Mouse (Mus musculus) gastrocnemius, postnatal 4 days (tissue): ENCODE measurements at regions not wholly inside any gene's neighbourhood (a gene's known extent, or its start where the extent isn't known, plus 50 kb on each side); places are given as distances from the start of the nearest gene placed in this dataset.

Experiments
- DNase-seq, 2 experiments: peaks; one replicate each; pipeline ENCODE4 v3.0.0; 2021 to 2022; ENCODE audit warnings: low spot score in 2 of 2, mixed read lengths in 2 of 2

DNA sequence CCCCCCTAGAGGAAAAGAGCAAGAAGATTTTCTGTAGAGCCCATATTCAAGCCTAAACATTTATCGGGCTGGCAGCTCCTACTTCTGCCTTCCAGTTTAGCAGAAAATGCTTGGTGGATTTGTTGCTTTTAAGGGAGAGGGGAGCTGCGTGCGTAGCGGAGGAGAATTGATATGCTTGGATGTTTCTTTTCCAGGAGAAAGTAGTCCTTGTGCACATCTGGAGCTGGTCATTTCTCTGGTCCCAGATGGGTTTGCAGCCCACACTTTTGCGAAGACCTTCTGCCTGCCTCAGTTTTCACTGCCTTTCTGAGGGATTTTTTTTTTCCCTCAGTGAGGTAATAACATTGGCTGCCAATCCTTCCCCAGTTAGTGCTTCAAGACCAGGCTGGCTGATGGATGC lies 203.6 kb downstream of the Kcnrg start:
- no peak for DNase-seq

GRCm38 (mm10) chr14:61817711-61818110 lies 210.5 kb downstream of the Kcnrg start:
- no peak for DNase-seq

DNA sequence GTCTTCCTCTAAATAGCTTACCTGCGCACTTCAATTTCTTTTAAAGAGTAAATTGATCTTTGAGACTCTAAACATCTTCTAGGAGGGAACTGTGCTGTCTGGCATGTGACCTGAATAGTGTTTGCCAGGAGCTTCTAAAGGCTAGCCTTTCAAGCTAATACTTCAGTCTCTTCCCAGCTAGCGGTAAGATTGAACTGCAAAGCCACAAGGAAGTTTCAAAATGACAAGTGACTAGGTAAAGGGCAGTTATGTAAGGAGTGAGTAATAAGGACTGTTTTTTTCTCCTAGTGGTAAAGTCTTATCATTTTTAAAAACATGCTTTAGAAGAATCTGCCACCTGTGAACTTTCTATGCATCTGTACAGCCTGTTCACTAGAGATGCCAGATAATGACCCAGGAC lies 211.1 kb downstream of the Kcnrg start:
- DNase-seq = no peak

- DNase-seq = no peak
These were observed 212.0 kb downstream of the Kcnrg start for GRCm38 (mm10) chr14:61819251-61819650.

- DNase-seq = no peak
These were observed 227.2 kb downstream of the Kcnrg start for GRCm38 (mm10) chr14:61834291-61834936.

GRCm38 (mm10) chr14:61835729-61836128 lies 228.5 kb downstream of the Kcnrg start:
- no peak for DNase-seq

DNA sequence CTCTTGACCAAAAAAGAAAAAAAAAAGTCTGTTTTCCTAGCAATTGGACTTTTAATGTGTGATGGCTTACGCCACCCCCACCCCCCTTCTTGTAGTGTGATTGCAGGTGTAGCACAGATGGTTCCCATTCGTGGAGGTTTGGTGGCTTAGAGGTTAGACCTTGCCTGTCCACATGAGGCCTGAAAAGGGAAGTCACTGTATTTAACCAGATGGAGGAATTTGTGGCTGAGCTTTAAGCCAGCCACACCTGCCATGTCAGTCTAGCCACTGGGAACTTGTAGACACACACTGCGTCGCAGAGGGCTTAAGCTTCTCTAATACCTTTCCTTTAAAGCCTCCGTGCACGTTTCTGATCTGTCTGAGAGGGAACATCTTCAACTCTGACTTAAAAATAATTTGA lies 229.0 kb downstream of the Kcnrg start:
- no peak for DNase-seq

DNA sequence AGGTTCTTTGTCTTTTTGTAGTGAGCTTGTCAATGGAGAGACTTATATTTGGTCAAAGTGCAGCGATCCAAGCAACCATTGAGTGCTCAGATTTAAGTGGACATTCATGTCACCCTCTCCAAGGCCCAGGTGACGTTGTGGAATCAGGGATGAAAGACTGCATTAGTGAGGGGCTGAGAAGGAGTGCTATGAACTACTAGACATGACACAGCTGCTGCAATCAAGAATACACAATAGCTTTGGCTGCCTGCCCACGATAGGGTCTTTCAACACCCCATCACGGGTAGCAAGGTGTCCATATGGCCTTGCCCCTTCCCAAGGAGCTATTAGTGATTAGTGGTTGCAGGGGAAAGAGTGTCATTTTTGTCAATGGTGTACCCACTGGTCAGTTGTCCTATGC lies 229.7 kb downstream of the Kcnrg start:
- DNase-seq = no peak

GRCm38 (mm10) chr14:61837851-61838250 lies 230.6 kb downstream of the Kcnrg start:
- DNase-seq = no peak

GRCm38 (mm10) chr14:61842476-61842875 lies 235.2 kb downstream of the Kcnrg start:
- DNase-seq = no peak

DNA sequence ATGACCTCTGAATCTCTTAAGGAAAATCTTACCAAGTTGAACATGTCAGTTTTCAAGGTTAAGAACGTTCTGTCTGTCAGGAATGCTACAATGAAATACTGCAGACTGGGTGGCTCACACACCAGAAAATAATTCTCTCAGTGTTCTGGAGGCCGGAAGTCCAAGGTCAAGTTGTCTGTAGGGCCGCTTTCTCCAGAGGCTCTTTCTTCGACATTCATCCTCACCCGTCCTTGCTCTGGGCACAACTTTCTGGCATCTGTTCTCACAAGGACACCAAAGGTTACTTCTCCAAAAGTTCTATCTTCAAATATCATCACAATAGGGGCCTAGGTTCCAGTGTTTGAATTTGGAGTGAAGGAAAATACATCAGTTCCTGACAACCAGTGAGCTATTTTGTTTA lies 239.2 kb downstream of the Kcnrg start:
- no peak for DNase-seq

GRCm38 (mm10) chr14:61850244-61850643 lies 243.0 kb downstream of the Kcnrg start:
- no peak for DNase-seq

- peak in 1 of 2 experiments; percentile 42 for DNase-seq
These were observed 250.4 kb downstream of the Kcnrg start for GRCm38 (mm10) chr14:61857616-61858015.

GRCm38 (mm10) chr14:61860688-61861087 lies 253.4 kb downstream of the Kcnrg start:
- DNase-seq = no peak

- no peak for DNase-seq
These were observed 254.2 kb downstream of the Kcnrg start for GRCm38 (mm10) chr14:61861357-61861958.

GRCm38 (mm10) chr14:61862931-61863330 lies 255.7 kb downstream of the Kcnrg start:
- no peak for DNase-seq

DNA sequence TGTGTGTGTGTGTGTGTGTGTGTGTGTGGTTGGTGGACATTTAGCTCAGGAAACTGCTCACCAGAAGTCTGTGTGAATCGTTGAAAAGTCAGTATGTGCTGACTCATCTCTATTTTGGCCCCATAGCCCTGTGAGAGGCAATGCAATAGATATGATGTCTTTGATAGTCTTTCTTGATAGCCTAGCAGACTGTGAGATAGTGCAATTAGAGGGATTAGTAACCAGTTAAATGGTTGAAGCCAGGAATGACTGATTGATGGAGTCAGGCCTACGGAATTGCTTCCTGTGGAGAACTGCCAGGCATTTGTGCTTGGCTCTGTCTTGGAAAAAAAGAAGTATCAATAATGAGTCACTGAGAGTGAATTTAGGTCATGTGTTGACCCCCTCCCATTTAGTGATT lies 256.2 kb downstream of the Kcnrg start:
- DNase-seq = no peak

DNA sequence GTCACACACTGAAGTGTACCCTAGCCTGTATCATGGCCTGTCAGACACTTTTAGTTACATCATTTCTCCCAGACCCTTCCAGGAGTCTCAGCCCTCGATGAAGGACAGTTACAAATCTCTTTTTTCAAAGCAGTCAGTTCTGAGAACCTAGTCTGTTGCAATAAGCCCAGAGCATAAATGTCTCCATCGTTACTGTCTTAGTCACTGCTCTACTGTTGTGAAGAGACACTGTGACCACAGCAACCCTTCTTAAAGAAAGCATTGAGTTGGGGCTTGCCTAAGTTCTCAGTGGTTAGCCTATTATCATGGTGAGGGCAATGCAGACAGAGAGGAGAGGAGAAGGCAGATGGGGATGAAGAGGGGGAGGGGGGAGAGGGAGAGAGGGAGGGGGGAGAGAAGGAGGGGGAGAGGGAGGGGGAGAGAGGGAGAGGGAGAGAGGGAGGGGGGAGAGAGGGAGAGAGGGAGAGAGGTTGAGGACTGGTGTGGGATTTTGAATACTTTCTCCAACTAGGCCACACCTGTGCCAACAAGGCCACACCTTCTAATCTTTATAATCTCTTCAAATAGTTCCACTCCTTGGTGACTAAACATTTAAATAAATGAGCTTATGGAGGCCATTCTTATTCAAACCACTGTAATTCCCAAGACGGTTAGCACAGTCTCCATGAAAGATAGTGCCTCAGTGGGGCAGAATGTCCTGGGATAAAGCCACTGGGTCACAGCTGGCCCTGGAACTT lies 259.4 kb downstream of the Kcnrg start:
- DNase-seq = no peak

GRCm38 (mm10) chr14:61874206-61874605 lies 266.9 kb downstream of the Kcnrg start:
- no peak for DNase-seq

DNA sequence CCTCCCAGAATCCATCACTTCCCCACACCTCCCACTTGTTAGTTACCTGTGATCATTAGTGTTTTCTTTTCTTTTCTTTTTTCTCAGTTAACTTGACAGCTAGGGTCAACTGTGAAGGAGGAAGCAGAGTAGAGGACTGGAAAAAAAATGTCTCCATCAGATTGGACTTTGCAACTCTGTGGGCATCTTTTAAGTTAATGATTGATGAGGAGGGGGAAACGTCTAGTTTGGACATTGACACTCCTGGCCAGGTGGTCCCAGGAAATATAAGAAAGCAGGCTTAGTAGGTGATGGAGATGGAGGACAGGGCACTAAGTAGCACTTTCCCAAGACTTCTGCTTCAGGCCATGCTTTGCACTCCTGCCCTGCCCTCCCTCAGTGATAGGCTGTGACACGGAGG lies 272.2 kb downstream of the Kcnrg start:
- no peak for DNase-seq

DNA sequence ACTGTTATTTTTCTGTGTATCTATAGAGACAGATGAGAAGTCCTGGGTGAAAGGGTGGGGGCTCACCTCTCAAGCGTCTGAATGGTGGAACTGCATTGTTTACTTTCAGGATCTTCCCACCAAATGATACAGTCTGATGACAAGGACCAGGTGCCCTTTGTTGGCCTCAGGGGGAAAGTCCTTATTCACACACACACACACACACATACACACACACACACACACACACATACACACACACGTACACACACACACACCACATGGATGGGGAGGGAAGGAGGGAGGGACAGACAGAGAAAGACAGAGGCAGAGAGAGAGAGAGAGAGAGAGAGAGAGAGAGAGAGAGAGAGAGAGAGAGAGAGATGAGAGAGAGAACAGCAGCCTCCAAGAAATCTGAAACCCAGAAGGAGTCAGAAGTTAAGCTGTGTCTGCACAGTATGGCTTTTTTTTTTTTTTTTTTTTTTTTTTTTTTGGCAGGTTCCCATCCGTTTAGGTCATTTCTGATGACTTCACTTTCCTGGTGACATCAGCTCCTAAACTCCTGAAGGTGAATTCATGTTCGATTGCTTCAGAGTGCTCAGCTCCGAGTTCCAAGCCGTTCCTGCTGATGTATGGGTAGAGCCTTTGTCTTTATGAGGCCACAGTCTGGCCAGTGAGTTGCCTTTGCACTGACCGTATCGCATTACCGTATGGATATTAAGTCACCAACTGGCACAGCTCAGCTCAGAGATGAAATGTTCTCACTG lies 273.4 kb downstream of the Kcnrg start:
- DNase-seq = no peak
